Mouse (Mus musculus) liver, embryonic 14.5 days (tissue): Measurements from ENCODE around the gene Edc4.

Experiments
- CTCF ChIP-seq: IDR thresholded peaks from 2 replicates; pipeline ENCODE4 v1.5.1; 2016; ENCODE audit warnings: antibody characterized with exemption, low read depth, control low read depth
- EP300 ChIP-seq: IDR thresholded peaks from 2 replicates; pipeline ENCODE4 v1.6.1; 2016; ENCODE audit warnings: antibody characterized with exemption, low read depth

- TF ChIP-seq CTCF (0 out of 2 replicates have a peak, but pooled peaks have one; percentile 17), EP300 (no peak)
Observed at GRCm38 (mm10) chr8:105900180-105900940, 19.7 kb downstream of the Edc4 start, which contains the start of gene Pskh1.
